Mouse (Mus musculus) E14TG2a.4 (cell line): Measurements from ENCODE around the gene Pcsk5.

ENCODE experiments used
- CTCF ChIP-seq: conservative IDR thresholded peaks from 2 replicates; pipeline ENCODE4 v1.5.1; 2014; ENCODE audit warnings: low read length
- NANOG ChIP-seq: IDR thresholded peaks from 2 replicates; pipeline ENCODE4 v1.6.1; 2014; ENCODE audit warnings: borderline replicate concordance, low read length, mixed read lengths
- POU5F1 ChIP-seq: IDR thresholded peaks from 2 replicates; pipeline ENCODE4 v1.6.1; 2014; ENCODE audit warnings: low read length, borderline replicate concordance

DNA sequence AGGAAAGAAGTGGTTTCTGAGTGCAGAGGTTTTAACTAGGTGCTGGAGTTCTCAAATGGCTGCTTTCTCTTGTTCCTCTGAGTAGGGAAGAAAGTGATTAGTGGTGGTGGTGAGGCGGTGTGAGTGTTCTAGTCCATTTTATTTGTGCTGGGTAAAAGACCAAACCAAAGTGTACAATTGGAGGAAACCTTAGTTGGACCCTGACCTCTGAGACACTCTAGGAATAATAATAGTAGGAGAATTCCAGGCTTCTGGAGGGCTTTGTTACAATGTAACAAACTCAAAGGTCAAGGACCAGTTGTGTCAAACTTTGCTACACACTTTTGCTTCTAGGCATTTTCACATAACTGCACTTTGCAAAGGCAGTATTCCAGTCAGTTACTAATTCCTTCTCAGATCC lies 400.8 kb downstream of the Pcsk5 start:
- no peak for TF ChIP-seq CTCF
- no peak for TF ChIP-seq NANOG
- TF ChIP-seq POU5F1 = no peak
